Mouse (Mus musculus) megakaryocyte, embryonic 14.5 days (primary cell): Measurements from ENCODE around the gene Grik3. TPM values are rescaled to one million over a fixed set of nuclear protein-coding genes. Genes with fewer than 3 reads are reported as not detected.

Source experiments
- H3K27me3 ChIP-seq: replicated peaks from 2 replicates; pipeline ENCODE3; 2012; ENCODE audit warnings: inconsistent platforms
- H3K36me3 ChIP-seq: replicated peaks from 2 replicates; pipeline ENCODE3; 2012; ENCODE audit warnings: low read length, inconsistent platforms, mixed read lengths
- H3K4me1 ChIP-seq: 2 replicates; pipeline ENCODE4 v1.6.1; 2012; ENCODE audit warnings: inconsistent platforms
- H3K4me3 ChIP-seq: replicated peaks from 2 replicates; pipeline ENCODE3; 2012; ENCODE audit warnings: moderate library complexity, mild to moderate bottlenecking, inconsistent platforms
- H3K9me3 ChIP-seq: 2 replicates; pipeline ENCODE4 v1.6.1; 2012; ENCODE audit warnings: inconsistent platforms
- FLI1 ChIP-seq: IDR thresholded peaks from 2 replicates; pipeline ENCODE4 v1.6.1; 2012; ENCODE audit warnings: low read length, inconsistent platforms, mixed read lengths
- GATA1 ChIP-seq: IDR thresholded peaks from 3 replicates; pipeline ENCODE4 v1.6.1; 2012; ENCODE audit warnings: mixed read lengths, low read length, inconsistent platforms, borderline replicate concordance
- polyA plus RNA-seq: library from polyadenylated mRNA; stranded (reverse); fragments of >175 nt; gene quantifications from 2 replicates; pipeline ENCODE4 v1.2.3, GENCODE M21; 2012; ENCODE audit warnings: low replicate concordance; ENCODE audit not compliant: insufficient read depth

Grik3 gene
- polyA plus RNA-seq, 1 experiment, result not detected

- Histone ChIP-seq H3K36me3 (no peaks in the 10 kb centered on the region), H3K9me3 (no peaks in the 10 kb centered on the region), H3K27me3 (peaks cover 36% of the 10 kb centered on the region), H3K4me1 (no peaks in the 10 kb centered on the region), H3K4me3 (no peak overlapping the region)
- TF ChIP-seq GATA1 (no peak), FLI1 (no peak)
These were observed 212.3 kb downstream of the Grik3 start for GRCm38 (mm10) chr4:125702607-125703309.

DNA sequence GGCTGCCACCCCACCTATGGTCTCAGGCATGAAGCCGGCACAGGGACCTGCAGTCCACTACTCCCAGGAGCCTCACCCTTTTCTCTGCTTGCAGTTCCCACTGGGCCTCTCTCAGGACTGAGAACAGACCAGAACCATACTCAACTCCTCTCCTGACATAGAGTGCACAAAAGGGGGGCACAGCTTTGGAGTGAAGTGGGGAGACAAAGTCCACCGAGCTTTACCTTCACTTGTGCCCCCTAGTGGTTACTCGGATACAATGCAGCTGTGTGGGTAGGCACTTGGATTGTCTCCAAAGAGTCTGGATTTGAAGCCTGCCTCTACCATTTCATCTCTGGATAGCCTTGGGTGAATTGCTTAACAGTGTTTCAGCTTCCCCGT is 212.8 kb downstream of the Grik3 start:
- Histone ChIP-seq H3K27me3 (peaks cover 30% of the 10 kb centered on the region), H3K4me3 (no peak overlapping the region), H3K36me3 (no peaks in the 10 kb centered on the region), H3K9me3 (no peaks in the 10 kb centered on the region), H3K4me1 (no peaks in the 10 kb centered on the region)
- TF ChIP-seq GATA1 (no peak), FLI1 (no peak)

DNA sequence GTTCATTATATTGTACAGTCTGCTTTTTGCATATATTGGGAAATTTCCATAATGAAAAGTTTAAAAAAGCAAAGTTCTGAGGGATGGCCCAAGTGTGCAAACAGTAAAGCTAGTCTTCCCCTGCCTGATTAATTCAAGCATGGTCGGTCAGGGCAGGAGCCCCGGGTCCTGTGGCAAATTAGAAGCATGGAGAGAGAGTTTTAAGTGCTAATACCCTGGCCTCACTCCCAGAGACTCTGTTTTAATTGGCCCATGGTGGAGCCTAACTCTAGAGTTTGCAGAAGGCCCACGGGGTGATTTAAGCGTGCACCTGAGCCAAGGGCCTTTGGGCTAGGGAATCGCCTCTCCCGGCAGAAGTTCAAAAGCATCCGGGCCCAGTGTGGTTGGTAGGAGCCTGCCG is 215.2 kb downstream of the Grik3 start:
- Histone ChIP-seq H3K27me3 (peaks cover 27% of the 10 kb centered on the region), H3K36me3 (no peaks in the 10 kb centered on the region), H3K4me1 (no peaks in the 10 kb centered on the region), H3K9me3 (no peaks in the 10 kb centered on the region), H3K4me3 (no peak overlapping the region)
- TF ChIP-seq GATA1, result no peak
- TF ChIP-seq FLI1, result no peak

DNA sequence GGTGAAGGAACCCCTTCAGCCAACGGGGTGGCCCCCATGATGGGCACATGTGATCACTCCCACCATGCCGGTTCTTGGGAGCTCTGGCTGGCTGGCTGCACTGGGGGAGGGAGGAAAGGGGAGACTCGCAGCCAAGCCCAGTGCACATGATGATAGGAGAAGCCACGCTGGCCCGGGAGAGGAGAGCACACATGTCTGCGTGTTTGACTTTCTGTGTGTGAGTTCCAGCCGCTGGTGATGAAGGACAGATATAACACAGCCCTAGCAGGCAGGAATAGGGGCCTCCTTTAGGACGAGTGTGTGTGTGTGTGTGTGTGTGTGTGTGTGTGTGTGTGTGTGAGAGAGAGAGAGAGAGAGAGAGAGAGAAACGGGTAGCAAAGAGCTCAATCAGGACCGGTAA is 219.2 kb downstream of the Grik3 start:
- Histone ChIP-seq H3K4me3 (no peak overlapping the region), H3K4me1 (no peaks in the 10 kb centered on the region), H3K27me3 (peaks cover 10% of the 10 kb centered on the region), H3K36me3 (no peaks in the 10 kb centered on the region), H3K9me3 (no peaks in the 10 kb centered on the region)
- TF ChIP-seq GATA1, result no peak
- TF ChIP-seq FLI1, result no peak

GRCm38 (mm10) chr4:125717881-125718280 is 227.4 kb downstream of the Grik3 start:
- H3K27me3 ChIP-seq, result peaks cover 13% of the 10 kb centered on the region
- H3K4me3 ChIP-seq, result no peak overlapping the region
- no peaks in the 10 kb centered on the region for H3K36me3 ChIP-seq
- TF ChIP-seq GATA1, result no peak
- TF ChIP-seq FLI1, result no peak
- no peaks in the 10 kb centered on the region for H3K4me1 ChIP-seq
- H3K9me3 ChIP-seq, result no peaks in the 10 kb centered on the region

DNA sequence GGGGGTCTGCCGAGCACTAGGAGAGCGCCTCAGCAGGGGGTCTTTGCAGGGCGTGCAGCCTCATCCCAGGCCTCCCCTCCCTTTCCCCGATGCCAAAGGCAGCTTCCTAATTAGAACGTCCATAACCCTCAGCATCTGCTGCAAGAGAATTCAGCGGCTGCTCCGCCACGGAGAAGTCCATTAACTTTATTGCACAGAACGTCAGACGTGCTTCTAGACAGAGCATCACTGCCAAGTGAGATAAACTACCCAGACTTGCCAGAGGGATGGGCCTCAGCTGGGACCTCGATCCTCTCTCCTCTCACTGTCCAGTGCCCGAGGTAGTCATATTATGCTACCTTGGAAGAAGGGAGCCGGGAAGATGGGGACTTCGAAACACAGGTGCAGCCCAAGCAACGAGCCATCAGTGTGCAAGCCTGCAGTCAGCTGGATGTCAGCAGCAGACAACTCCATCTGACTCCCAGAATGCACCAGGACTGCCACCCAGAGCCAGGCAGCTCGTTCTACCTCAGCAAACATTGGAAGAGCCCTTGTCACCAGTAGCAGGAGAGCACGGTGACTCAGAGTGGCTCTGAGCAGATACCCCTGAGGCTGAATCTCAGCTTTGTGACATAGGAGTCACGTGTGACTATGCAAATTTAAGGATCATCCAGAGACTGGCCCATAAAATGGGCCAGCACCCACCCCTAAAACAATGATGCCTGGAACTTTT is 228.1 kb downstream of the Grik3 start:
- H3K27me3 ChIP-seq, result peaks cover 13% of the 10 kb centered on the region
- no peaks in the 10 kb centered on the region for H3K4me1 ChIP-seq
- TF ChIP-seq FLI1 (no peak), GATA1 (no peak)
- H3K4me3 ChIP-seq, result no peak overlapping the region
- no peaks in the 10 kb centered on the region for H3K9me3 ChIP-seq
- no peaks in the 10 kb centered on the region for H3K36me3 ChIP-seq

DNA sequence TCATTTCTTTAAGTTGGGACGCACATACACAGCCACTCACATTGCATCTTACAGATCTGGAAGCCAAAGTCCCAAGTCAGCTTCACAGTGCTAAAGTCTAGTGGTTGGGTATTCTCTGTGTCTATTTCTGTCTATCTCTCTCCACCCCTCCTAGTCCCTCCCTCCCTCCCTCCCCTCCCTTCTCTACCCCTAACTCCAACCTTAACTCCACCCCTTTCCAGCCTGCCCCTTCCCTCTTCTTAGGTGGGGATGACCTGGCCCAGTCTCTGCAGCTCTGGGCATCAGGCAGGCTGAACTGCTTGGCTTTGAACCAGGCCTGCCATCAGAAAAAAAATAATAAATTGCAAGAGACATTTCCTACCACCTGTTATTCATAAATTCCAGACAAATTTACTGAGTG is 235.7 kb downstream of the Grik3 start:
- Histone ChIP-seq H3K9me3 (no peaks in the 10 kb centered on the region), H3K4me3 (no peak overlapping the region), H3K4me1 (no peaks in the 10 kb centered on the region), H3K27me3 (peaks cover 45% of the 10 kb centered on the region), H3K36me3 (no peaks in the 10 kb centered on the region)
- no peak for TF ChIP-seq FLI1
- no peak for TF ChIP-seq GATA1

DNA sequence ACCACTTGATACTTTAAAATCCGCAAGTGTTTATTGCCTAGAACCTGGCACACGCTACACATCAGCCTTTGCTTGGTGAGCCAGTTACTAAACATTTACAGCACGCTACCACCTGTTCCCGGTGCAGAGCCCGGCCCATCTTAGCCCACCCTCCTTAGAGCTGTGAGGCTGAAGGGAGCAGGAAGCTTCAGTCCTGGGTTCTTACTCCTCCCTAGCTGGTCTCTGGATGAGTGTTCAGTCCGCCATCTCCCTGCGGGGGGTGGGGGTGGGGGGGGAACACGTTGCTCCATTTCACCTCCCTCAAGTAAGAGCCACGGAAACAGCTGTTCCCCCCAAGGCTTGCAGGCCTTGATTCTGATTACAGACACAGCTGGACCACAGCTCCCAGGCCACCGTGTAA is 236.5 kb downstream of the Grik3 start:
- Histone ChIP-seq H3K36me3 (no peaks in the 10 kb centered on the region), H3K9me3 (no peaks in the 10 kb centered on the region), H3K4me1 (no peaks in the 10 kb centered on the region), H3K27me3 (peaks cover 48% of the 10 kb centered on the region), H3K4me3 (no peak overlapping the region)
- TF ChIP-seq FLI1 (no peak), GATA1 (no peak)

GRCm38 (mm10) chr4:125727626-125728025 is 237.1 kb downstream of the Grik3 start:
- Histone ChIP-seq H3K27me3 (peaks cover 49% of the 10 kb centered on the region), H3K36me3 (no peaks in the 10 kb centered on the region), H3K4me1 (no peaks in the 10 kb centered on the region), H3K9me3 (no peaks in the 10 kb centered on the region), H3K4me3 (no peak overlapping the region)
- TF ChIP-seq GATA1 (no peak), FLI1 (no peak)

DNA sequence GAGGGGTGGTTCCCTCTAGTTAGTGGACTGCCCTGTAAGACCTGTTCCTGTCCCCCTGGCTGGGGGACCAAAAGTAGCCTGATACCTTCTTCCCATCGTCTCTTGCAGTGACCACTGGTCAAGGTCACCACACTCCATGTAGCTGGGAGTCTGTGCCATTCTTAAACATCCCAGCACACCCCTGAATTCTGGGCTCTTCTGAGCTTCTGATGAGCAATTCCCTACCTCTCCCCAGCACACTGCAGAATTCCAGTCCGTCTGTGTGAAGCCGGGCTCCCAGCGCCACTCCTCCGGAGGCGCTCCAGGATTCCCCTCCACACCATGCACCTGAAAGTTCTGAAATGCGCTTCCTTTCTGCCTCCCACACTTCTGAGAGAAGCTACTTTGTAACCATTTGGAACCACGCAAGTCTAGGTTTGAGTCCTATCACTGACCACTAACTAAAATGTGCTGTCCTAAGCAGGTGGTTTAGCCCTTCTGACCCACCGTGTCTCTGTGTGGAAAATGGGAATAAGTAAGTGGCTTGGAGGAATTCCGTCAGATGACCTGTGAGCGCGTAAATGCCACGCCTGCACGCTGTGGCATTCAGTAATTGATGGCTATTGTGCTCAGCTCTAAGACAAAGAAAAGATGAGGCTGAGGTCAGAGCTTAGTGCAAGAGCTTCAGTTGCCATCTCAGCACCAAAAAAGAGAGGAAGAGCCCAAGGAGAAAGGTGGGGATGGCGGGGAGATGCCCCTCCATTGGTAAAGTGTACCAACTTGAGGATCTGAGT is 237.8 kb downstream of the Grik3 start:
- H3K9me3 ChIP-seq, result no peaks in the 10 kb centered on the region
- H3K4me3 ChIP-seq, result no peak overlapping the region
- TF ChIP-seq GATA1, result no peak
- TF ChIP-seq FLI1, result no peak
- H3K27me3 ChIP-seq, result peaks cover 49% of the 10 kb centered on the region
- no peaks in the 10 kb centered on the region for H3K36me3 ChIP-seq
- H3K4me1 ChIP-seq, result no peaks in the 10 kb centered on the region
